Mouse (Mus musculus): ENCODE data around the gene Fau. TPM values are rescaled to one million over a fixed set of nuclear protein-coding genes. Genes with fewer than 3 reads are reported as not detected.

Gene Fau
- total RNA-seq (2023): 1,000 to 10,000 TPM; 1,540 to 1,651 TPM

DNA sequence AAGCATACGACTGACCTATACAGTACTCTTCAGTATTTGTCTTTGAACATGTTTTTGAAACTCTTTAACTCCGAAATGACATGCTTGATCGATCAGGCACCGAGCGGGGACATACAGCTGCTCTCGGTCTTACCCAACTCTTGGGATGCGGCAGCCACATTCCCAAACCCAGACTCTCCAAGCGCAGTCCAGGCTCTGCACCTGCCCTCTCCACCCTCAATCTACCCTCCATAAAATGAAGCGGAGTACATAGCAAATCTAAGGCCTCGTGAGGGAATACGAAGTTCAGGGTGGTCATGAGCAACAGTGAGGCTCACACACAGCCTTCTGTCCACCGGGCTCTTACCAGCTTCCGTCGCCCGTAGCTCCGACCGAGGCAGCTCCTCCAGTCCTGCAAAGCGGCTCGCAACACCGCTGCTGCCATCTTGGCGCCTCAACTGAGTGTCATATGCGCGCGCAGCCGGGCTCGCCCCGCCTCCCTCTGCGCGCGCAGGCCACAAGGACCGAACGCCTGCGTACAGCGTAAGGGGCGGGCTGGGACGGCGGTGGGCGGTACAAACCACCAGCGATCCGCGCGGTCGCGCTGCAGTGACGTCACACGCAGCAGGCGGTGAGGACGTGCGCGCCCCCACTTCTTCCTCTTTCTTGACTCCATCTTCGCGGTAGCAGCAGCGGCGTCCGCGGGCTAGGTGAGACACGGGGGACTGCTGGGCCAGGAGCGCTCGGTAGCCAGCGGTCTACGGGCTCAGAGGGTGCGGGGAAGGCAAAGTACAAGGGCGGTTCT, at the start of gene Fau, which contains the start of gene Mrpl49:
TSS of gene Fau (plus strand) at position 532 of the 784 bp plus-strand sequence.
TSS of gene Mrpl49 (minus strand) at position 473 of the 784 bp plus-strand sequence.

GRCm38 (mm10) chr19:6015511-6016315, 41.9 kb upstream of the Fau start, which contains the start of gene Capn1:
Gene Capn1, minus strand, starts transcription at chr19:6015897.

DNA sequence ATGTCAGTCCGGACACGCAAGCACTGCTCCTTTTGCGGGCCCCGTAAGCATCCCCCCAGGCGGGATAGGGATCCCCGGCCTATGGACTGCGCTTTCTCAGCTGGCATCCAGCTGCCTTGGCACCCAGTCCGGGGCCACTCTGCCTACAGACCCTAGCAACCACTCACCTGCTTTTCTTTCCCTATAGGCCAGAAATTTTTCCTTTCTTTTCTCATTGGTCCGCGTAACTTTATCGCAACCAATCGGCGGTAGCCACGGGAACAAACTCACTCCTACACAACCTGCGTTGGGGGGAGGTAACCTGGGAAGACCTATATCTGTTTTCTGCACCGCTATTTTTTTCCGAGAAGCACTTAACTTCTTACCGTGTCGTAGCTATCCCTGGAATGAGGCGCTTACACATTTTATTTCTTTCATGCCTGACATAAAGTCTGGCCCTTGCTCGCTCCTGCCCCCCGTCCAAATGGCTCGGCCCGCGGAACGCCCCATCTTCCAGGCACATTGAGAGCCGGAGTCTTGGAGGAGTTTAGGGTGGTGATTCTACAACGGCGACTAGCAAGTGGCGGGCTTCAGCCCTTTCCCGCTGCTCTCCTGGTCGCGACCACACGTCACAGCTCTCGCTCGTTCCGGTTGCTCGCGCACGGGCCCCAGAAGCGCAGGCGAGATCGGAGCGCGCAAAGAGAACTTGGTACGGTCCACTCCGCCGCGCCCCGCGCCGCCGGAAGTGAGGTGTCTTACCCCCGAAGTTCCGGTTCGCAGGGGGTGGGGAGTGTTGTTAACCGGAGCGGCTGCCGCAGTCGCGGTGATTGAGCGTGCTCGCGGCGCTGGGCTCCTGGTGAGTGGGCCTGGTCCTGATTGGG, 11.1 kb upstream of the Fau start, which contains the start of gene Syvn1:
TSS of gene Syvn1 (plus strand) at position 283 of the 860 bp plus-strand sequence.

DNA sequence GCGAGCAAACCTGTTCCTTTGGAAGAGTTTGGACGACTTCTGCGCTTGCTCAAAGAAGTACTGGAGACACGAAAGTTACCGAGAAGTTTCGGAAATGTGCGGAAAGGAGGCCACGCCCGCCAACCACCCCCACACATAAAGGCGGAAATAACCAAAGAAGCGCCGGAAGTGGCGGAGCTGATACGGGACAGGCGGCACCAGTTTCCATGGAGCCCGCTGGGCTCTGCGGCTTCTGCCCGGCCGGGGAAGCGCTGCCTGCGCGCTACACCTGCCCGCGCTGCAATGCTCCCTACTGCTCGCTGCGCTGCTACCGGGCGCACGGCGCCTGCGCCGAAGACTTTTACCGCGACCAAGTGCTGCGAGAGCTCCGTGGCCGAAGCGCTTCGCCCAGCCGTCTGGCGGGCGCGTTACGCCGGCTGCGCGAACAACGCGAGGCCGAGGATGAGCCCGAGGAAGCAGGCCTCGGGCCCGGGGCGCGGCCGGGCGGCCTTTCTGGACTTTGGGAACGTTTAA, 3.4 kb downstream of the Fau start, which contains the start of gene Znhit2:
TSS of gene Znhit2 (plus strand) at position 172 of the 513 bp plus-strand sequence.

DNA sequence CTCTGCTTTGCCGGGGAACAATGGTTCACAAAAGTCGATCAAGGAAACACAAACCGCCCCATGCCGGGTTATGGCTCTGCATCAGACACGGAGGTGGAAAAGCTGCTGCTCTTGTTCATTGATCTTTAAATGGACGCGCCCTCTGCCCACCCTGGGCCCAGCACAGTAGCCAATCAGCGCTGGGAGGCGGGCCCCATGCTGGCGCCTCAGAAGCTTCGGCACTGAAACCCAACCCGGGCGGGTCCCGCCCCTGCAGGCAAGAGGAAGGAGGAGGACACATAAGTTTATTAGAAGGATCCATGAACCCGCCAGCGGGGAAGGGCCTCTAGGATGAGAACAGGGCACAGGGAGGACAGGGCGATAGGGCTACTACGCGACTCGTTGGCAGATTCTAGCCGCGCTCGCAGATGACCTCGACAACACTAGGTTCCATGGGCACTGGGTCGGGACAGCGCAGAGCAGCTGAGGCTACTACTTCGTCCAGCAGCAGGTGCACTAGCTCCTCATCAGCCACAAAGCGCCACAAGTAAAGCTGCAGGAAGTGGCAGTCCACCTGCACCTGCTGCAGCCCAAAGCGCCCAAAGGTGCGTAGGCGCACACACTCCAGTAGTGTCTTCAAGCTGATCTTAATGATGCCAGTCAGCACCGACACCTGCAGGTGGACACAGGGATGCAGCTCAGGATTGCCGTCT, 10.2 kb downstream of the Fau start, which contains the start of gene Tm7sf2:
TSS of gene Tm7sf2 (minus strand) at position 650 of the 692 bp plus-strand sequence.

GRCm38 (mm10) chr19:6076564-6077393, 19.1 kb downstream of the Fau start, which contains the start of gene Vps51:
Gene Vps51, minus strand, starts transcription at chr19:6077231.

GRCm38 (mm10) chr19:6079983-6080480, 22.4 kb downstream of the Fau start, which contains the start of gene Tmem262:
Gene Tmem262, plus strand, starts transcription at chr19:6080033.

GRCm38 (mm10) chr19:6082156-6082555, 24.5 kb downstream of the Fau start, which contains the start of gene Gm28374:
Gene Gm28374, minus strand, starts transcription at chr19:6082256.

DNA sequence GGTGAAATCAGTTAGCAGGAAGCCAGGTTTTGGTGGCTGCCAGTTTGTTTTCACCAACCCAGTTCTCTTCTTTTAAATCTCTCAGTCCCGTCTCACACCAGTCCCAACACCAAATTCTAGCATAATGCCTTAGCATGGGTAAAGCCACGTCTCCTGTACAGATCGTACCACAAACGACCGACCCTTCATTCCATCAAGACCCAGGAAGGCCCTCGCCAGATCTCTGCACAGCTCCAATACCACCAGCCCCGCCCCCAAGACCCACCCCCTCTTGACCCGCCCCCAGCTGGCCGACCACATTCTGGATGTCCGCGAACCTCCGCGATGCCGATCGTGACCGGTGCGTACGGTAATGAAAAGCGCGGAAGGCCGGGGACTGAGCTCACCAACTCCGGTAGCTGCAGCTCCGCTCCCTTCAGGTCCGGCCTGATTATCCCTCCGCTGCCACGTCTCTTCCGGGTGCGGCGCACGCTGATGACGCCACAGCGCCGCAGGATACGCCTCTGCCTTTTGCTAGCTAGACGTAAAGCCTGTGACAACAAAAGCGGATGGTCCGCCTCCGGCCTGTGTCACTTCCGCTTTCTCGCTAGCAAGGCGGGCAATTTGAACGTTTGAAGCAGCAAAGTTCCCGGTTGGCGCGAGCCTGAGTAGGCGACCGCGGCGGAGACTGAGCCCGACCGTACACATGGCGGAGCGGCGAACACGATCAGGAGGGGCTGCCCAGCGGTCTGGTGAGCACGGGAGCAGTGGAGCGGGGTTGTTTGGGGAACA, 27.0 kb downstream of the Fau start, which contains the start of the genes Zfpl1 and Cdca5:
TSS of gene Zfpl1 (minus strand) at position 479 of the 771 bp plus-strand sequence.
TSS of gene Cdca5 (plus strand) at position 506 of the 771 bp plus-strand sequence.

GRCm38 (mm10) chr19:6094119-6094518, 36.5 kb downstream of the Fau start, which contains the start of gene AC131692.1:
Gene AC131692.1, plus strand, starts transcription at chr19:6094419.

GRCm38 (mm10) chr19:6105586-6105985, 47.9 kb downstream of the Fau start, which contains the start of gene Naaladl1:
Gene Naaladl1, plus strand, starts transcription at chr19:6105782.

Other genes with a start within 250 kb of the Fau start
- 10 to 100 TPM; 56.7 to 60.3 TPM for gene Frmd8, start 182.6 kb upstream of the Fau start, total RNA-seq (2023)
- 10 to 100 TPM; 54.1 to 58.0 TPM for gene Slc25a45, start 180.0 kb upstream of the Fau start, total RNA-seq (2023)
- gene Tigd3, start 163.7 kb upstream of the Fau start, total RNA-seq (2023): 1 to 10 TPM; 1.6 to 2.0 TPM
- gene Dpf2, start 144.8 kb upstream of the Fau start, total RNA-seq (2023): 100 to 1,000 TPM; 109 to 122 TPM
- gene Cdc42ep2, start 133.0 kb upstream of the Fau start, total RNA-seq (2023): 1 to 10 TPM; 4.5 to 5.0 TPM
- 10 to 100 TPM; 30.9 to 35.0 TPM for gene Pola2, start 93.6 kb upstream of the Fau start, total RNA-seq (2023)
- gene Slc22a20, start 71.7 kb upstream of the Fau start, total RNA-seq (2023): 1 to 10 TPM; 2.0 to 2.5 TPM
- gene Capn1, start 41.9 kb upstream of the Fau start, total RNA-seq (2023): 100 to 1,000 TPM; 247 to 265 TPM
- 10 to 100 TPM; 45.6 to 51.2 TPM for gene Syvn1, start 11.3 kb upstream of the Fau start, total RNA-seq (2023)
- 10 to 100 TPM; 15.8 to 16.7 TPM for gene Mrpl49, start 59 bp upstream of the Fau start, total RNA-seq (2023)
- 10 to 100 TPM; 11.2 to 11.7 TPM for gene Znhit2, start 3.3 kb downstream of the Fau start, total RNA-seq (2023)
- 1 to 10 TPM; 9.6 to 9.7 TPM for gene Tm7sf2, start 10.5 kb downstream of the Fau start, total RNA-seq (2023)
- 10 to 100 TPM; 70.3 to 87.1 TPM for gene Vps51, start 19.4 kb downstream of the Fau start, total RNA-seq (2023)
- gene Tmem262, start 22.2 kb downstream of the Fau start, total RNA-seq (2023): not detected
- gene Gm28374, start 24.4 kb downstream of the Fau start, total RNA-seq (2023): under 1 TPM in 1 of 2 experiments, not detected in 1; 0.71 TPM
- gene Zfpl1, start 27.1 kb downstream of the Fau start, total RNA-seq (2023): 10 to 100 TPM; 38.5 to 39.7 TPM
- gene Cdca5, start 27.1 kb downstream of the Fau start, total RNA-seq (2023): 10 to 100 TPM; 26.1 to 30.9 TPM
- gene AC131692.1, start 36.6 kb downstream of the Fau start, total RNA-seq (2023): 1 to 10 TPM; 1.1 to 1.9 TPM
- under 1 TPM; 0.49 to 0.60 TPM for gene Naaladl1, start 47.9 kb downstream of the Fau start, total RNA-seq (2023)
- gene Sac3d1, start 60.8 kb downstream of the Fau start, total RNA-seq (2023): 1 to 10 TPM; 5.2 to 6.0 TPM
- 10 to 100 TPM; 13.6 to 17.3 TPM for gene Snx15, start 70.5 kb downstream of the Fau start, total RNA-seq (2023)
- gene Batf2, start 83.1 kb downstream of the Fau start, total RNA-seq (2023): under 1 TPM in 1 of 2 experiments, not detected in 1; 0.42 TPM
- 10 to 100 TPM; 11.0 to 12.8 TPM for gene Arl2, start 83.7 kb downstream of the Fau start, total RNA-seq (2023)
- gene Majin, start 126.5 kb downstream of the Fau start, total RNA-seq (2023): not detected
- gene Gpha2, start 168.5 kb downstream of the Fau start, total RNA-seq (2023): not detected
- gene Ppp2r5b, start 178.0 kb downstream of the Fau start, total RNA-seq (2023): 10 to 100 TPM; 14.6 to 20.9 TPM
- 100 to 1,000 TPM; 186 to 206 TPM for gene Atg2a, start 183.8 kb downstream of the Fau start, total RNA-seq (2023)
- gene Ehd1, start 218.9 kb downstream of the Fau start, total RNA-seq (2023): 100 to 1,000 TPM; 224 to 254 TPM
- 10 to 100 TPM; 10.1 to 13.7 TPM for gene Cdc42bpg, start 248.6 kb downstream of the Fau start, total RNA-seq (2023)

Data from neutrophil, adult 59 days (primary cell).